Mouse (Mus musculus) bone marrow, adult 2 months (tissue): ENCODE data around the gene Cd44. TPM values are rescaled to one million over a fixed set of nuclear protein-coding genes. Genes with fewer than 3 reads are reported as not detected.

Experiments
- H3K27ac ChIP-seq: fragments of 200-500 bp; 2 replicates; pipeline ENCODE4 v1.5.1; 2012; ENCODE audit warnings: low read depth, mild to moderate bottlenecking, control low read depth, inconsistent platforms, low read length; ENCODE audit not compliant: control insufficient read depth, poor library complexity, insufficient read depth
- H3K4me1 ChIP-seq: fragments of 200-500 bp; 2 replicates; pipeline ENCODE4 v1.6.1; 2011; ENCODE audit warnings: low read length; ENCODE audit not compliant: control insufficient read depth, insufficient read depth
- H3K4me3 ChIP-seq: fragments of 200-500 bp; replicated peaks from 2 replicates; pipeline ENCODE3; 2011; ENCODE audit warnings: mild to moderate bottlenecking, low read depth, low read length, control low read depth; ENCODE audit not compliant: control insufficient read depth
- CTCF ChIP-seq: fragments of 200-500 bp; IDR thresholded peaks from 2 replicates; pipeline ENCODE4 v1.5.1; 2011; ENCODE audit warnings: low read length, control low read depth; ENCODE audit not compliant: control insufficient read depth, insufficient read depth
- POLR2A ChIP-seq: fragments of 200-500 bp; IDR thresholded peaks from 2 replicates; pipeline ENCODE4 v1.6.1; 2011; ENCODE audit warnings: low read depth, mild to moderate bottlenecking, control low read depth, low read length, borderline replicate concordance; ENCODE audit not compliant: control insufficient read depth
- WGBS: fragments of 180-500 bp; shearing (Covaris S2); methylation state at CpG from one replicate; pipeline ENCODE4 v1.1.7; 2018; 5-methylcytosine and 5-hydroxymethylcytosine counted together
- polyA plus RNA-seq: library from polyadenylated mRNA; stranded (reverse); fragments of >200 nt; gene quantifications from 2 replicates; pipeline ENCODE4 v1.2.4, GENCODE M21; 2011; ENCODE audit warnings: low replicate concordance; ENCODE audit not compliant: missing spikeins, insufficient read depth, insufficient read length

The Cd44 gene
- polyA plus RNA-seq, 1 experiment = 39.6 TPM

DNA sequence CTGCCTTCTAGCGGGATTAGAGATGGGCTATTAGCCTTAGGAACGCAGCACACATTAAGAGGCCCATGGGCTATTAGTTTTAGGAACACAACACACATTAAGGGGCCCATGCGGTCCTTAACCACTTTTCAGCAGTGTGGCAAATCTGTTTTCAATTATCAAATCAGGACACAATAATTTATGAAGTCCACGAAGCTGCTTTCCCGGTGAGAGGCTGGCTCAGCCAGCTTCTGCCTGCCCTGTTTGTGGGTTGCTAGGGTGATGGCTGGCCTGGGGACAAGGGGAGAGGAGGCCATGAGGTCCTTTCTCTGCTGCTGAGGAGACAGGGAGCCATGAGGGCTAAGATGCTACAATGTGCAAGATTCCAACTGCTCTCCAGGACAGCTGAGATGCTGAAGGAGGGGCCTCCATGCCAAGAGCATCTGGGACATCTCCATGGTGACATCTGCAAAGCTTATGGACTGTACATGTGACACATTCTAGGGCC, 81.2 kb downstream of the Cd44 start:
- TF ChIP-seq POLR2A = no peak
- TF ChIP-seq CTCF = no peak
- 92% methylated on average over 5 of the region's 5 CpGs for WGBS
- Histone ChIP-seq H3K27ac (no peak overlapping the region), H3K4me1 (0 out of 2 replicates have a peak, but pooled peaks cover 1% of the 10 kb centered on the region), H3K4me3 (no peak overlapping the region)

DNA sequence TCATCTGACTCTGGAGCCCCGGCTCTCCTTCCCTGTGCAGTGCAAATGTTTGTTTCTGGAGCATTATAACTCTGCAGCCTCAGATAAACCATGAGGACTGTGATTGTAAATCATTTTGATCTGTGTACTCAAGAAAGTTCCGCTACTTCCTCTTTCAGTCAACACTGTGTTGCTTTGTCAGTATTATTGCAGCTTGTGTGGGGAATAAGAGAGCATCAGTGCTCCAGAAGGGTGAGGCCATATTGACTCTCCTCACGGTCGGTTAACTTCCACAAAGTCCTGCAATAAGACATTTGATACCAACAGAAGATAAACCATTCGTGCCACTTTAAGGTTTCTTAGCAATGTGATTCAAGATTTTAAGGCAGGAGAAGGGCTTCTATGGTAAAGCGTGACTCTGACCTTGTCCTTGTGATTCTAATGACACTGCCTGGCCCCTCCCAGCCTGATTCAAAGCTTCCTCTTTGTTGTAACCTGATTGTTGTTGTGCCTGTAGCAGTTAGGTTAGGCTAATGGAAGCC, 86.1 kb downstream of the Cd44 start:
- Histone ChIP-seq H3K4me3 (no peak overlapping the region), H3K4me1 (peaks cover 1% of the 10 kb centered on the region), H3K27ac (no peak overlapping the region; the same call in 1 of the 2 replicates)
- TF ChIP-seq CTCF = no peak
- TF ChIP-seq POLR2A = no peak
- WGBS = 36% methylated on average over 6 of the region's 6 CpGs

- Histone ChIP-seq H3K4me1 (peaks cover 1% of the 10 kb centered on the region), H3K27ac (peak overlapping the region; percentile 41; the same call in 1 of the 2 replicates), H3K4me3 (no peak overlapping the region)
- WGBS = 16% methylated on average over 4 of the region's 4 CpGs
- TF ChIP-seq CTCF (no peak), POLR2A (no peak)
Observed at GRCm38 (mm10) chr2:102812756-102813155, 88.7 kb downstream of the Cd44 start.

- H3K27ac ChIP-seq = no peak overlapping the region
- H3K4me1 ChIP-seq = no peaks in the 10 kb centered on the region; the same call in none of the 2 replicates
- TF ChIP-seq POLR2A (no peak), CTCF (no peak)
- 85% methylated on average over 1 of the region's 1 CpGs for WGBS
- H3K4me3 ChIP-seq = no peak overlapping the region
Observed at GRCm38 (mm10) chr2:102809436-102809835, 92.0 kb downstream of the Cd44 start.

DNA sequence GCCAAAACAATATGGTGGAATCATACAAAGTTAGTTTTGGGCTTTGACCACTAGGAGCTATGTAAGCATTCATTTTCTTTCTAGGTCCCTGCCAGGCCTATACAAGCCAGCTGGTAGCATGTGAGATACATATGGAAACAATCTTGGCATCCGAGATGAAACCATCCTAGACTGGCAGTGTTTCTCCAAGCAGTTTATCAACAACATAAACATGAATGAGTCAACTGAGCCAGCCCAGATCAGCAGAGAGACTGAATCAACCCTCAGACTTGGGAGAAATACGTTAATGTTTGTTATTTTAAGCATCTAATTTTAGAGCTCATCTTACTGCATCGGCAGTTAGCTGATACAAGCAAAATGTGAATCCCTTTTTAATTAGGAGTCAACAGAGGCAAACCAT, 93.8 kb downstream of the Cd44 start:
- Histone ChIP-seq H3K4me3 (no peak overlapping the region), H3K27ac (no peak overlapping the region), H3K4me1 (no peaks in the 10 kb centered on the region)
- 87% methylated on average over 3 of the region's 3 CpGs for WGBS
- TF ChIP-seq CTCF = no peak
- TF ChIP-seq POLR2A = no peak

DNA sequence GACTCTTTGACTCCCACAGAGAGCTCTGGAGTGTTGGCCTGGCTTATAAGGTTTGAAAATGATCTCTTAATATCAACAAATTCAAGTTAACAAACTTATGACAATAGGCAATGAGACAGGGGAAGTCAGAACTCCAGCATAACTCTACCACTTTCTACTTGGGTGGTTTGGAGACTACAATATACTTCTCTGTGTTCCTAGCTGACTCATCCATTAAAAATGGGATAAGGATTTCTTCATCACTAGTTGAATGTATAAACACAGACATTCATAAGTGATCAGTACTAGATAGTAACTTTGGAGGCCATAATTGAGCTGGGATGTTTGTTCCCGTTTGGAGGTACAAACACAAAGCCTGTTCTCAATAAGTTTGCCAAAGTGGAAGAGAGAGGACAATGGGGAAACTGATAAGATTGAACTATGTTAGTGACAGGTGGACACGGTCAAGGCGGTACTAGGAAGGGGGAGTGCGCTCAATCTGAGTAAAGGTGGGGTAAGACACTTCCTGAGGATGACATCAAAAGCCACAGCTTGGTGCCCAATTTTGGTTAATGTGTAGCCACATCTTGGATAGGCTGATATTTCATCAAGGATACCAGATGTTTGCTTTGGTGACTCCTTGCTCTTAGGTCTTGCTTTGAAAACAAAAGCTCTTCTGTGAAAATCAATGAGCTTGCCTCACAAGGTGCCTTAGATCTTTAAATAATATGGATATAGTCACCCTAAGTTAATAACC, 95.5 kb downstream of the Cd44 start:
- H3K4me1 ChIP-seq = no peaks in the 10 kb centered on the region
- H3K4me3 ChIP-seq = no peak overlapping the region
- TF ChIP-seq CTCF (no peak), POLR2A (no peak)
- H3K27ac ChIP-seq = no peak overlapping the region
- 64% methylated on average over 4 of the region's 4 CpGs for WGBS

DNA sequence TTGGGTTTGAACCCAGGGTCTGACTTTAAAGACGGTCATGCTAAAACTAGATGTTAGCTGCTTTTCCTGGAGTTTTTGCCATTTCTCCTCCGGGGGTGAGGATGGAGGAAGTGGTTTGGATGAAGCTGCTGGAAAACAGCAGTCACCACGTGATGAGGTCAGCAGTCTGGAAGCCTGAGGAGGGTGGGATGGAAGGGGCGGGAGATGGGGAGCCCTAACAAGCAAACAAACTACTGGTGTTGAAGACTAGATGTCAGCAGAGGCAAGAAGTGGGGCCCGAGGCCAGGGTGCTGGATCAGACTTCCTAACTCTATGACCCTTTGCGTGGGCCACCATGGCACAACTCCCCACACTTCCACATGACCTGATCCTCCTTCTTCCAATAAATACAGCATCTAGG, 96.2 kb downstream of the Cd44 start:
- H3K27ac ChIP-seq = no peak overlapping the region
- H3K4me3 ChIP-seq = no peak overlapping the region
- no peaks in the 10 kb centered on the region; the same call in 1 of the 2 replicates for H3K4me1 ChIP-seq
- no peak for TF ChIP-seq CTCF
- TF ChIP-seq POLR2A = no peak
- WGBS = 62% methylated on average over 6 of the region's 6 CpGs

DNA sequence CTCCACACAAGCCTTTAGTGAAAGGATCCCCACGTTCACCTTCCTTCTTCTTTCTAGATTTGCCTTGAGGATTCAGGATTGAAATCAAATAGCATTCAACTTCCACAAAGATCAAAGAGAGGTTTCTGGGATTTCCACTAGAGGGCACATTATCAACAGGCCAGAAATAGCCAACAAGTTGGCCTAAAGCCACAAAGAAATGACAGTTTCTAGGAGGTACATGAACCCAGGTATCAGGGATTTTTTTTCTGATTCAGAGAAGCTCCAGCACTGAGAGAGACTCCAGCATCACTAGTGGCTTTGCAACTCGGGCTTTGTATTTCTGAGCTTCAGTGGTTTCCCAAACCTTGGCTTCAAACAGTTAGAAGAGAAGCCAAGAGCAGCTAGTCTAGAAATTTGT, 97.4 kb downstream of the Cd44 start:
- WGBS = 25% methylated on average over 2 of the region's 2 CpGs
- no peak overlapping the region for H3K27ac ChIP-seq
- no peaks in the 10 kb centered on the region; the same call in 1 of the 2 replicates for H3K4me1 ChIP-seq
- TF ChIP-seq CTCF (no peak), POLR2A (no peak)
- H3K4me3 ChIP-seq = no peak overlapping the region
